8 mouse cellular contexts compared by ENCODE assay signal in genomic region chr3:106482281-106483081, GRCm38 (mm10). TPM values are rescaled to one million over a fixed set of nuclear protein-coding genes. Genes with fewer than 3 reads are reported as not detected.
A peak's percentile ranks its signal among the peaks of the same experiment; 100 is the strongest.
DNase-seq lines count a peak whose midpoint lies in the region; ATAC-seq and TF ChIP-seq lines count a peak whose summit lies in the region.

TSS of gene Dennd2d (plus strand) at chr3:106482405.

- ATAC-seq in heart, embryonic 12.5 days (ENCODE audit: insufficient number of reproducible peaks, low FRiP score), result peak; percentile 79
- ATAC-seq in kidney, postnatal 0 days (replicated peaks; ENCODE audit: low FRiP score, low read depth), result peak; percentile 83

- WGBS in heart, embryonic 12.5 days, result 1% methylated on average over 44 of the region's 44 CpGs
- WGBS in kidney, postnatal 0 days, result 1% methylated on average over 44 of the region's 44 CpGs
- WGBS in small intestine, adult 2 months, result 1% methylated on average over 44 of the region's 44 CpGs

- TF ChIP-seq POLR2A in small intestine, adult 2 months (IDR thresholded peaks at IDR 0.05; ENCODE audit: low read depth, low read length), result no peak

- H3K4me2 ChIP-seq in heart, embryonic 12.5 days, result peak within 1 kb of the TSS; percentile 97
- H3K4me2 ChIP-seq in kidney, postnatal 0 days (ENCODE audit: low read length), result peak within 1 kb of the TSS; percentile 95

- no peaks in the 10 kb centered on the region for H3K36me3 ChIP-seq in heart, embryonic 12.5 days
- H3K36me3 ChIP-seq in kidney, postnatal 0 days (ENCODE audit: insufficient read depth, low read length), result no peaks in the 10 kb centered on the region
- no peaks in the 10 kb centered on the region; the same call in 1 of the 2 replicates for H3K36me3 ChIP-seq in small intestine, adult 2 months (ENCODE audit: control insufficient read depth, insufficient read depth, low read length)

- peaks cover 11% of the 10 kb centered on the region; the same call in 1 of the 2 replicates for H3K4me1 ChIP-seq in heart, embryonic 12.5 days (replicated peaks)
- no peaks in the 10 kb centered on the region for H3K4me1 ChIP-seq in kidney, postnatal 0 days (replicated peaks; ENCODE audit: insufficient read depth, low read length)
- peaks cover 20% of the 10 kb centered on the region; the same call in 1 of the 2 replicates for H3K4me1 ChIP-seq in small intestine, adult 2 months (ENCODE audit: control insufficient read depth, insufficient read depth, insufficient read length, low read length)

- DNase-seq in cerebellum, postnatal 10 days, result peak; percentile 7 to 34
- no peak for DNase-seq in cerebellum, adult 18-20 months
- peak; percentile 42 for DNase-seq in adrenal gland, postnatal 25 days
- peak; percentile 20 for DNase-seq in kidney, postnatal 0 days (ENCODE audit: low spot score)
- DNase-seq in lung, postnatal 4 days, result peak; percentile 82 to 86
- DNase-seq in layer of hippocampus, adult 8-10 months (ENCODE audit: low spot score in 2 of 2), result no peak

- peak within 1 kb of the TSS; percentile 78 for H3K4me3 ChIP-seq in heart, embryonic 12.5 days
- H3K4me3 ChIP-seq in kidney, postnatal 0 days (replicated peaks; ENCODE audit: low read depth, low read length), result peak within 1 kb of the TSS; percentile 68
- H3K4me3 ChIP-seq in small intestine, adult 2 months (ENCODE audit: low read depth, low read length), result peak within 1 kb of the TSS; percentile 86

- TF ChIP-seq CTCF in kidney, postnatal 0 days (IDR thresholded peaks at IDR 0.05; ENCODE audit: low read depth), result peak; percentile 35; the same call in 1 of the 2 replicates
- peak; percentile 21; the same call in 1 of the 2 replicates for TF ChIP-seq CTCF in small intestine, adult 2 months (IDR thresholded peaks at IDR 0.05; ENCODE audit: extremely low read depth, insufficient read length, insufficient replicate concordance, low read depth, low read length)

- no peak within 1 kb of the TSS for H3K27ac ChIP-seq in heart, embryonic 12.5 days (ENCODE audit: poor library complexity, severe bottlenecking)
- no peak within 1 kb of the TSS for H3K27ac ChIP-seq in kidney, postnatal 0 days
- H3K27ac ChIP-seq in small intestine, adult 2 months (ENCODE audit: insufficient read depth, low read depth, low read length), result peak within 1 kb of the TSS; percentile 97

- H3K9ac ChIP-seq in heart, embryonic 12.5 days, result peak within 1 kb of the TSS; percentile 82
- H3K9ac ChIP-seq in kidney, postnatal 0 days (ENCODE audit: low read depth, low read length), result peak within 1 kb of the TSS; percentile 65

- no peaks in the 10 kb centered on the region for H3K9me3 ChIP-seq in heart, embryonic 12.5 days (replicated peaks)
- H3K9me3 ChIP-seq in kidney, postnatal 0 days (replicated peaks; ENCODE audit: low read length), result no peaks in the 10 kb centered on the region

- peaks cover 8% of the 10 kb centered on the region; the same call in 1 of the 2 replicates for H3K27me3 ChIP-seq in heart, embryonic 12.5 days (replicated peaks)
- H3K27me3 ChIP-seq in kidney, postnatal 0 days (ENCODE audit: insufficient read depth, low read length), result no peaks in the 10 kb centered on the region
- H3K27me3 ChIP-seq in small intestine, adult 2 months (ENCODE audit: control insufficient read depth, insufficient read depth, low read length), result no peaks in the 10 kb centered on the region

RNA-seq across cellular contexts. Expression of gene Dennd2d, which starts in this region (rescaled TPM):
- total RNA-seq in adrenal gland, postnatal 25 days (2021), result 4.6 and 5.0 TPM in 2 replicates
- polyA plus RNA-seq in heart, embryonic 12.5 days (2016; fragmentation: Nextera tagmentation; extraction: Ambion mirVana), result 2.0 and 2.2 TPM in 2 replicates
- polyA plus RNA-seq in kidney, postnatal 0 days (2015; fragmentation: Nextera tagmentation; extraction: Ambion mirVana), result 9.4 and 10.5 TPM in 2 replicates
- polyA plus RNA-seq in small intestine, adult 2 months (2012; rRNA removed), result 9.1 and 16.7 TPM in 2 replicates
- total RNA-seq in layer of hippocampus, adult 8-10 months (2022), result 1 to 10 TPM in 3 of 4 experiments, under 1 TPM in 1; 0.83 to 1.4 (median 1.1) TPM

Comparison
In these comparisons a context has a peak if more than half of its experiments do, and no peak if none do; other contexts are left out.
1. DNase-seq: peak in cerebellum, postnatal 10 days (2 of 2), adrenal gland, postnatal 25 days (single experiment), kidney, postnatal 0 days (single experiment) and lung, postnatal 4 days (2 of 2); none in cerebellum, adult 18-20 months (0 of 2) and layer of hippocampus, adult 8-10 months (0 of 2).
2. Peak in every context shown above with its lines, with median percentiles within 50 percentile points of each other: H3K4me3 ChIP-seq.